Mouse (Mus musculus): ENCODE results near the gene Ntn3. TPM values are rescaled to one million over a fixed set of nuclear protein-coding genes. Genes with fewer than 3 reads are reported as not detected.

Ntn3 gene
- polyA plus RNA-seq, 1 experiment, result 0.13 TPM

GRCm38 (mm10) chr17:24213186-24213585 is 3.9 kb upstream of the Ntn3 start:
- no peak overlapping the region for H3K4me2 ChIP-seq (ENCODE audit: low read depth)
- no peaks in the 10 kb centered on the region for H3K36me3 ChIP-seq (ENCODE audit: control insufficient read depth, insufficient read depth)
- TF ChIP-seq POLR2AphosphoS2 (IDR thresholded peaks at IDR 0.05; ENCODE audit: insufficient read length, low read depth), result no peak
- no peak for TF ChIP-seq USF1 (IDR thresholded peaks at IDR 0.05; ENCODE audit: low read depth)
- TF ChIP-seq E2F4 (IDR thresholded peaks at IDR 0.05; ENCODE audit: insufficient read depth), result no peak
- no peak for TF ChIP-seq MYOD1 (IDR thresholded peaks at IDR 0.05; ENCODE audit: control insufficient read depth in 1 of 3, insufficient read length in 2 of 3, low read depth in 2 of 3)
- TF ChIP-seq POLR2A (IDR thresholded peaks at IDR 0.05; ENCODE audit: insufficient read length, low read depth), result no peak
- no peak for TF ChIP-seq REST (IDR thresholded peaks at IDR 0.05; ENCODE audit: insufficient read depth, insufficient read length)
- TF ChIP-seq SRF (IDR thresholded peaks at IDR 0.05; ENCODE audit: control insufficient read depth, insufficient read length, low read depth), result no peak
- TF ChIP-seq MYOG (IDR thresholded peaks at IDR 0.05; ENCODE audit: control insufficient read depth in 1 of 3, insufficient read depth in 1 of 3, insufficient read length in 2 of 3, low read depth in 2 of 3), result no peak
- H3ac ChIP-seq (ENCODE audit: control insufficient read depth, insufficient read length), result no peak overlapping the region
- no peaks in the 10 kb centered on the region for H3K79me2 ChIP-seq (ENCODE audit: control insufficient read depth, insufficient read depth)
- no peaks in the 10 kb centered on the region for H3K27me3 ChIP-seq (ENCODE audit: control insufficient read depth, insufficient read depth, insufficient read length)
- no peak overlapping the region for H3K4me3 ChIP-seq

GRCm38 (mm10) chr17:24212441-24213018 is 3.2 kb upstream of the Ntn3 start:
- H3K27me3 ChIP-seq (ENCODE audit: control insufficient read depth, insufficient read depth, insufficient read length), result no peaks in the 10 kb centered on the region
- no peak overlapping the region for H3K4me3 ChIP-seq
- no peak overlapping the region for H3ac ChIP-seq (ENCODE audit: control insufficient read depth, insufficient read length)
- no peaks in the 10 kb centered on the region for H3K79me2 ChIP-seq (ENCODE audit: control insufficient read depth, insufficient read depth)
- H3K36me3 ChIP-seq (ENCODE audit: control insufficient read depth, insufficient read depth), result no peaks in the 10 kb centered on the region
- H3K4me2 ChIP-seq (ENCODE audit: low read depth), result no peak overlapping the region
- TF ChIP-seq MAX (IDR thresholded peaks at IDR 0.05; ENCODE audit: low read depth) (no peak), CEBPB (IDR thresholded peaks at IDR 0.05; ENCODE audit: insufficient read depth, poor library complexity, severe bottlenecking) (no peak), POLR2A (IDR thresholded peaks at IDR 0.05; ENCODE audit: insufficient read length, low read depth) (no peak), E2F4 (IDR thresholded peaks at IDR 0.05; ENCODE audit: insufficient read depth) (no peak), USF1 (IDR thresholded peaks at IDR 0.05; ENCODE audit: low read depth) (no peak), MYOD1 (IDR thresholded peaks at IDR 0.05; ENCODE audit: control insufficient read depth in 1 of 3, insufficient read length in 2 of 3, low read depth in 2 of 3) (no peak), REST (IDR thresholded peaks at IDR 0.05; ENCODE audit: insufficient read depth, insufficient read length) (no peak), SRF (IDR thresholded peaks at IDR 0.05; ENCODE audit: control insufficient read depth, insufficient read length, low read depth) (no peak), TCF3 (IDR thresholded peaks at IDR 0.05; ENCODE audit: insufficient read length, low read depth) (no peak), TCF12 (IDR thresholded peaks at IDR 0.05; ENCODE audit: insufficient read depth, poor library complexity, severe bottlenecking) (no peak), MYOG (IDR thresholded peaks at IDR 0.05; ENCODE audit: control insufficient read depth in 1 of 3, insufficient read depth in 1 of 3, insufficient read length in 2 of 3, low read depth in 2 of 3) (no peak), POLR2AphosphoS2 (IDR thresholded peaks at IDR 0.05; ENCODE audit: insufficient read length, low read depth) (no peak)

- TF ChIP-seq E2F4 (IDR thresholded peaks at IDR 0.05; ENCODE audit: insufficient read depth) (no peak), SRF (IDR thresholded peaks at IDR 0.05; ENCODE audit: control insufficient read depth, insufficient read length, low read depth) (no peak), CEBPB (IDR thresholded peaks at IDR 0.05; ENCODE audit: insufficient read depth, poor library complexity, severe bottlenecking) (no peak), POLR2A (IDR thresholded peaks at IDR 0.05; ENCODE audit: insufficient read length, low read depth) (no peak), MYOD1 (IDR thresholded peaks at IDR 0.05; ENCODE audit: control insufficient read depth in 1 of 3, insufficient read length in 2 of 3, low read depth in 2 of 3) (no peak), USF1 (IDR thresholded peaks at IDR 0.05; ENCODE audit: low read depth) (no peak), MYOG (IDR thresholded peaks at IDR 0.05; ENCODE audit: control insufficient read depth in 1 of 3, insufficient read depth in 1 of 3, insufficient read length in 2 of 3, low read depth in 2 of 3) (no peak), TCF3 (IDR thresholded peaks at IDR 0.05; ENCODE audit: insufficient read length, low read depth) (no peak), POLR2AphosphoS2 (IDR thresholded peaks at IDR 0.05; ENCODE audit: insufficient read length, low read depth) (no peak), REST (IDR thresholded peaks at IDR 0.05; ENCODE audit: insufficient read depth, insufficient read length) (no peak), MAX (IDR thresholded peaks at IDR 0.05; ENCODE audit: low read depth) (no peak), TCF12 (IDR thresholded peaks at IDR 0.05; ENCODE audit: insufficient read depth, poor library complexity, severe bottlenecking) (no peak)
- Histone ChIP-seq H3K4me2 (ENCODE audit: low read depth) (no peak overlapping the region), H3K79me2 (ENCODE audit: control insufficient read depth, insufficient read depth) (no peaks in the 10 kb centered on the region), H3K27me3 (ENCODE audit: control insufficient read depth, insufficient read depth, insufficient read length) (no peaks in the 10 kb centered on the region), H3K4me3 (no peak overlapping the region), H3ac (ENCODE audit: control insufficient read depth, insufficient read length) (no peak overlapping the region), H3K36me3 (ENCODE audit: control insufficient read depth, insufficient read depth) (no peaks in the 10 kb centered on the region)
These were observed 2.5 kb upstream of the Ntn3 start for GRCm38 (mm10) chr17:24211631-24212440.

- Histone ChIP-seq H3ac (ENCODE audit: control insufficient read depth, insufficient read length) (no peak overlapping the region), H3K27me3 (ENCODE audit: control insufficient read depth, insufficient read depth, insufficient read length) (no peaks in the 10 kb centered on the region), H3K79me2 (ENCODE audit: control insufficient read depth, insufficient read depth) (no peaks in the 10 kb centered on the region), H3K36me3 (ENCODE audit: control insufficient read depth, insufficient read depth) (no peaks in the 10 kb centered on the region), H3K4me2 (ENCODE audit: low read depth) (no peak overlapping the region), H3K4me3 (no peak overlapping the region)
- TF ChIP-seq SRF (IDR thresholded peaks at IDR 0.05; ENCODE audit: control insufficient read depth, insufficient read length, low read depth), result no peak
- TF ChIP-seq MYOD1 (IDR thresholded peaks at IDR 0.05; ENCODE audit: control insufficient read depth in 1 of 3, insufficient read length in 2 of 3, low read depth in 2 of 3), result no peak
- no peak for TF ChIP-seq MAX (IDR thresholded peaks at IDR 0.05; ENCODE audit: low read depth)
- no peak for TF ChIP-seq POLR2A (IDR thresholded peaks at IDR 0.05; ENCODE audit: insufficient read length, low read depth)
- no peak for TF ChIP-seq MYOG (IDR thresholded peaks at IDR 0.05; ENCODE audit: control insufficient read depth in 1 of 3, insufficient read depth in 1 of 3, insufficient read length in 2 of 3, low read depth in 2 of 3)
- no peak for TF ChIP-seq TCF3 (IDR thresholded peaks at IDR 0.05; ENCODE audit: insufficient read length, low read depth)
- no peak for TF ChIP-seq TCF12 (IDR thresholded peaks at IDR 0.05; ENCODE audit: insufficient read depth, poor library complexity, severe bottlenecking)
- TF ChIP-seq REST (IDR thresholded peaks at IDR 0.05; ENCODE audit: insufficient read depth, insufficient read length), result no peak
- no peak for TF ChIP-seq POLR2AphosphoS2 (IDR thresholded peaks at IDR 0.05; ENCODE audit: insufficient read length, low read depth)
These were observed 1.3 kb upstream of the Ntn3 start for GRCm38 (mm10) chr17:24210591-24210990.

Data from myocyte (in vitro differentiated cells).